Mouse (Mus musculus): ENCODE results near the gene Cpsf2. TPM values are rescaled to one million over a fixed set of nuclear protein-coding genes. Genes with fewer than 3 reads are reported as not detected.
A peak's percentile ranks its signal among the peaks of the same experiment; 100 is the strongest.

Gene Cpsf2
- total RNA-seq, 2 experiments from 2014 or later: 38.0 to 38.1 TPM

DNA sequence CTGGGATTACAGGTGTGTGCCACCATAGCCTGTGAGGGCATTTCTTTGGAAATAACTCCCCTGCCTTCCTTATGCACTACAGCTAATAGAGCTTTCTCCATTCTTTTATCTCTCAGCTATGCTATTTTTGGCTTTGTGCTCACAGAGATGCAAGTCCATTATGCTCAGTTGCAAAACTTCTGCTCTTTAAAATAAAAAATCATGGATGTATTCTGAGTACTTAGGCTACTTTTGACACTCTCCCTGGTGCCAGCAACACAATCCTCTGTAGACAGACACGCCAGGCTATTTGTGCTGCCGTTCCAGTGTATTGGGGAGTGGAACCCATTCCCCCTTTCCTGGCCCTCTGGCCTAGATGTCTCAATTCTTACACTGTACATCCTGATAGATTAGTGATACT, 64.1 kb downstream of the Cpsf2 start:
- intact Hi-C loops (cut with DNase I): no loop called here
- DNase-seq (ENCODE audit: extremely low spot score in 1 of 2, low spot score in 2 of 2): no peak

DNA sequence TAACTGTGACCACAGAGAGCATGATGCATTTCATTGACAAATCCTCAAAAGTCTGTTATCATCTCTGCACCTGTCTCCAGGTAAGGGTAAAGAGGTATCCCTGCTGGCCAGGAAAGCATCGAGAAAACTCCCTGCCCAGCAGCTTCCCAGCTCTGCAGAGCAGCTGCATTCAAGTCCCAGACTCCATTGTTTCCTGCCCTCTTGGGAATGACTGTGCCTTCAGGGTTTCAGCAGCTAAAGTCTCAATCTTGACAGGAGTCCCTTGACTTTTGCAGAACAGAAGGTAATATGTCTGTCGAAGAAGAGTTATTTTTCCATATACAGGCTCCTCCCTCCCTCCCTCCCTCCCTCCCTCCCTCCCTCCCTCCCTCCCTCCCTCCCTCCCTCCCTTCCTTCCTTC, 65.9 kb downstream of the Cpsf2 start:
- intact Hi-C loops (cut with DNase I): no loop called here
- no peak for DNase-seq (ENCODE audit: extremely low spot score in 1 of 2, low spot score in 2 of 2)

DNA sequence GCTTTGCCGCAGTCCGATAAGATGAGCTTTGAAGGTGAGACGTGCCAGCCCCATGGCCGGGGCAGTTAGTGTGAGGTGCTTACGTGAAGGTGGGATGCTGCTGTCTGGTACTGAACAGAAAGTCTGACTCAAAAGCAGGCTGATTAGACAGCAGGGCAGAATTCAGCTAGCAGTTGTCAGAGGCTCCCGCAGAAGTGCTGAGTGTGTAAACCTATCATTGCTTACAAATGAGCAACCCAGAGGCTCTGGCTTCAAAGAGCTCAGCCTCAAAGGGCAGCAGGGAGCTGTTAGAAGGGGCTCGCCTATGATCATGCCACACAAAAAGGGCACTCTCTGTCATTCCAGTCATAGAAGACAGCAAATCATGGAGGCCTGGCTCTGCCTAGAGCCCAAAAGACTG, 66.5 kb downstream of the Cpsf2 start:
- DNase-seq (ENCODE audit: extremely low spot score in 1 of 2, low spot score in 2 of 2): no peak
- intact Hi-C loops (cut with DNase I): no loop called here

DNA sequence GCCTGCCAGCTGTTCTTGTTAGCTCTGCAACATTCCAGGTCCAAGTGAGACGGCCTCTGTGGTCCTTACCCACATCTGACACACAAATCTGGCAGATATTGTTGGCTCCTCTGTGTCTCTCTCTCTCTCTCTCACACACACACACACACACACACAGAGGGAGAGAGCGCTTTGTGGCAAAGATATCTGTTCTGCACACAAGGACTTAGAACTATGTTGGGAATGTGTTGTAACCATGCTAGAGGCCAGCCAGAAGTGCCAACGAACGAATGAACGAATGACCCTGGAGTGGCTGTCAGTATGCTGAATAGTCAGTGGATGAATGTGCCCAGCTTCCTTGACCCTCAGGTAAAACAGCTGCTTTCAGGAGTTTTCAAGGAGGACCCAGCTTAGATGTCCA, 68.1 kb downstream of the Cpsf2 start:
- intact Hi-C loops (cut with DNase I): no loop called here
- no peak for DNase-seq (ENCODE audit: extremely low spot score in 1 of 2, low spot score in 2 of 2)

DNA sequence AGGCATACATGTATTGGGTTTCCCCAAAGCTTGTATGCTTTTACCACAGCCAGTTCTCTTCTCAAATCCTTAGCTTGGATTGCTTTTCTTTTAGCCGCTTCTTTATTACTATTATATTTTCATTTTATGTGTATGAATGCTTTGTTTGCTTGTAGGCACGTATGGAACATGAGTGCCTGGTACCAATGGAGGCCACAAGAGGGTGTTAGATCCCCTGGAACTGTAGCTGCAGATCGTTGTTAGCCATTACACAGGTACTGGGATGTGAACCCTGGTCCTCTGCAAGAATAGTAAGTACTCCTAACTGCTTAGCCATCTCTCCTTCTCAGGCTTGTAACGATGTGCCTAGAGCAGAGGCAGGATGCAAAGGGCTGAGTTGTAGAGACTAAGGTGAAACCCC, 78.4 kb downstream of the Cpsf2 start:
- DNase-seq (ENCODE audit: extremely low spot score in 1 of 2, low spot score in 2 of 2): no peak
- intact Hi-C loops (cut with DNase I): no loop called here

DNA sequence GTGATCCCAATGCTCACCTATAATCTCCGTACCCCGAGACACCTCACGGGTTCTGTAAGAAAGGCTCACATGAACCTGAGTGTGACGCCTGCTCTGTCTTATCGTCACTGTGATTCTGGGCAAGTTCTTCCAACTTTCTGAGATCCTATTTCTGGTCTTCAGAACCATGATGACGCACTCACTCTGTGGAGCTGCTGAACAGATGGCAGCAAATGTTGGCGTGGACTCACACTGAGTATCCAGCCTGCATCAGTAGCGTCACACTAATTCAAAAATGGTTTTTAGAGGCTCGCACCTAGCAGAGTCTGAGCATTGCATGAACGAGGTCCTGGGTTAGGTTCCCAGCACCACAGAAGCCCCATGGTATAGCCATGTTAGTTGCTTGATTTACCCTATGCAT, 80.0 kb downstream of the Cpsf2 start:
- DNase-seq (ENCODE audit: extremely low spot score in 1 of 2, low spot score in 2 of 2): peak in 1 of 2 experiments; percentile 63
- intact Hi-C loops (cut with DNase I): no loop called here

Other genes starting within 250 kb of the Cpsf2 start
- 10 to 100 TPM; 10.9 to 13.2 TPM for gene Fbln5, start 156.9 kb upstream of the Cpsf2 start, total RNA-seq (2021)
- gene Trip11, start 62.7 kb upstream of the Cpsf2 start, total RNA-seq (2021): 10 to 100 TPM; 20.1 to 22.9 TPM
- 10 to 100 TPM; 20.0 TPM for gene Atxn3, start 17.7 kb upstream of the Cpsf2 start, total RNA-seq (2021)
- 10 to 100 TPM; 14.1 to 15.2 TPM for gene Slc24a4, start 152.7 kb downstream of the Cpsf2 start, total RNA-seq (2021)

Data from left cerebral cortex, postnatal 10 days (tissue).